Mouse (Mus musculus): Measurements from ENCODE around the gene Olfr43. TPM values are rescaled to one million over a fixed set of nuclear protein-coding genes. Genes with fewer than 3 reads are reported as not detected.
A peak's percentile ranks its signal among the peaks of the same experiment; 100 is the strongest.

Gene Olfr43
- total RNA-seq (2022), result not detected

GRCm38 (mm10) chr11:74211279-74211678, at the start of gene Olfr43:
Gene Olfr43, minus strand, starts transcription at chr11:74211379.
- DNase-seq, result no peak

GRCm38 (mm10) chr11:74259508-74259907, 48.3 kb upstream of the Olfr43 start, which contains the start of gene Olfr406:
Gene Olfr406, plus strand, starts transcription at chr11:74259808.
- DNase-seq, result no peak

GRCm38 (mm10) chr11:74241201-74241600, 30.0 kb upstream of the Olfr43 start:
- DNase-seq, result peak; percentile 36

- DNase-seq, result no peak
Observed at GRCm38 (mm10) chr11:74185949-74186348, 25.2 kb downstream of the Olfr43 start, which contains the start of gene Olfr403. Gene Olfr403, plus strand, starts transcription at chr11:74186249.

- DNase-seq, result no peak
Observed at GRCm38 (mm10) chr11:74183745-74184144, 27.4 kb downstream of the Olfr43 start.

- DNase-seq, result no peak
Observed at GRCm38 (mm10) chr11:74183168-74183567, 28.0 kb downstream of the Olfr43 start.

- DNase-seq, result no peak
Observed at GRCm38 (mm10) chr11:74168771-74169170, 42.4 kb downstream of the Olfr43 start.

Other genes starting within 250 kb of the Olfr43 start
- not detected for gene Olfr398, start 221.0 kb downstream of the Olfr43 start, total RNA-seq (2022)
- gene Olfr139, start 154.8 kb downstream of the Olfr43 start, total RNA-seq (2022), result not detected
- not detected for gene Olfr399, start 154.8 kb downstream of the Olfr43 start, total RNA-seq (2022)
- not detected for gene Zfp616, start 141.4 kb downstream of the Olfr43 start, total RNA-seq (2022)
- not detected for gene Olfr401, start 97.7 kb downstream of the Olfr43 start, total RNA-seq (2022)
- gene Olfr402, start 57.9 kb downstream of the Olfr43 start, total RNA-seq (2022), result not detected
- gene Olfr403, start 25.1 kb downstream of the Olfr43 start, total RNA-seq (2022), result not detected
- gene Olfr406, start 48.4 kb upstream of the Olfr43 start, total RNA-seq (2022), result not detected
- gene Olfr59, start 72.4 kb upstream of the Olfr43 start, total RNA-seq (2022), result not detected
- not detected for gene Olfr410, start 126.7 kb upstream of the Olfr43 start, total RNA-seq (2022)
- not detected for gene Olfr411, start 141.3 kb upstream of the Olfr43 start, total RNA-seq (2022)
- not detected for gene Olfr412, start 150.7 kb upstream of the Olfr43 start, total RNA-seq (2022)

Measured in adrenal gland, adult 8-10 months (tissue).